Mouse (Mus musculus) liver, postnatal 0 days (tissue): ENCODE measurements around the gene Prox2.

Source experiments
- CTCF ChIP-seq: sonication (generic); IDR thresholded peaks from 2 replicates; pipeline ENCODE4 v1.5.1; 2016; ENCODE audit warnings: antibody characterized with exemption, low read depth
- EP300 ChIP-seq: IDR thresholded peaks from 2 replicates; pipeline ENCODE4 v1.6.1; 2016; ENCODE audit warnings: antibody characterized with exemption, low read depth, mild to moderate bottlenecking

- TF ChIP-seq EP300 (no peak), CTCF (no peak)
Observed at GRCm38 (mm10) chr12:85131361-85131760, 20.8 kb upstream of the Prox2 start.
